Mouse (Mus musculus): Measurements from ENCODE around the gene Nbr1. TPM values are rescaled to one million over a fixed set of nuclear protein-coding genes. Genes with fewer than 3 reads are reported as not detected.
"Not testable (repeated sequence)": the region's sequence is repeated elsewhere in the genome, so short reads cannot be mapped to it uniquely, and the experiment has no call there.

Gene Nbr1
- polyA plus RNA-seq, 1 experiment from 2014 or later = 44.5 TPM

- 78% methylated on average over 6 of the region's 6 CpGs for WGBS
- no peaks in the 10 kb centered on the region for H3K27me3 ChIP-seq (replicated peaks; ENCODE audit: control insufficient read depth, insufficient read depth, low read length)
- H3K9ac ChIP-seq (ENCODE audit: low read depth, low read length) = no peak overlapping the region
- H3K4me3 ChIP-seq (ENCODE audit: low read depth, low read length) = no peak overlapping the region
- H3K4me1 ChIP-seq (replicated peaks; ENCODE audit: control insufficient read depth, insufficient read depth, low read length) = no peaks in the 10 kb centered on the region
- H3K4me2 ChIP-seq (replicated peaks; ENCODE audit: low read depth) = no peak overlapping the region
- H3K27ac ChIP-seq (ENCODE audit: low read depth, low read length) = no peak overlapping the region
- peaks cover 88% of the 10 kb centered on the region for H3K36me3 ChIP-seq (ENCODE audit: control insufficient read depth, insufficient read depth)
- no peaks in the 10 kb centered on the region for H3K9me3 ChIP-seq (ENCODE audit: control insufficient read depth)
- 0 out of 2 replicates have a peak, but pooled peaks have one; percentile 38 for ATAC-seq
- TF ChIP-seq CTCF (IDR thresholded peaks at IDR 0.05; ENCODE audit: low read depth) = peak; percentile 50
Observed at GRCm38 (mm10) chr11:101576116-101576515, 24.2 kb downstream of the Nbr1 start.

- 0 out of 2 replicates have a peak, but pooled peaks cover 4% of the 10 kb centered on the region for H3K4me1 ChIP-seq (replicated peaks; ENCODE audit: control insufficient read depth, insufficient read depth, low read length)
- no peak overlapping the region for H3K9ac ChIP-seq (ENCODE audit: low read depth, low read length)
- WGBS = 63% methylated on average over 6 of the region's 6 CpGs
- H3K4me3 ChIP-seq (ENCODE audit: low read depth, low read length) = no peak overlapping the region
- H3K27ac ChIP-seq (ENCODE audit: low read depth, low read length) = peak overlapping the region; percentile 5; the same call in 1 of the 2 replicates
- no peak for TF ChIP-seq CTCF (IDR thresholded peaks at IDR 0.05; ENCODE audit: low read depth)
- no peaks in the 10 kb centered on the region for H3K27me3 ChIP-seq (replicated peaks; ENCODE audit: control insufficient read depth, insufficient read depth, low read length)
- H3K36me3 ChIP-seq (ENCODE audit: control insufficient read depth, insufficient read depth) = peaks cover 47% of the 10 kb centered on the region
- H3K4me2 ChIP-seq (replicated peaks; ENCODE audit: low read depth) = no peak overlapping the region
- no peaks in the 10 kb centered on the region for H3K9me3 ChIP-seq (ENCODE audit: control insufficient read depth)
- ATAC-seq = no peak
Observed at GRCm38 (mm10) chr11:101581081-101581764, 29.3 kb downstream of the Nbr1 start.

- Histone ChIP-seq H3K27ac (ENCODE audit: low read depth, low read length) (peak within 1 kb of the TSS; percentile 92), H3K9ac (ENCODE audit: low read depth, low read length) (peak within 1 kb of the TSS; percentile 58), H3K4me1 (replicated peaks; ENCODE audit: control insufficient read depth, insufficient read depth, low read length) (0 out of 2 replicates have a peak, but pooled peaks cover 4% of the 10 kb centered on the region), H3K36me3 (ENCODE audit: control insufficient read depth, insufficient read depth) (peaks cover 46% of the 10 kb centered on the region), H3K27me3 (replicated peaks; ENCODE audit: control insufficient read depth, insufficient read depth, low read length) (no peaks in the 10 kb centered on the region), H3K4me3 (ENCODE audit: low read depth, low read length) (peak within 1 kb of the TSS; percentile 45), H3K4me2 (replicated peaks; ENCODE audit: low read depth) (peak within 1 kb of the TSS; percentile 72), H3K9me3 (ENCODE audit: control insufficient read depth) (no peaks in the 10 kb centered on the region)
- peak; percentile 80 for ATAC-seq
- WGBS = 9% methylated on average over 29 of the region's 31 CpGs
- no peak for TF ChIP-seq CTCF (IDR thresholded peaks at IDR 0.05; ENCODE audit: low read depth)
Observed at GRCm38 (mm10) chr11:101582054-101583035, 30.4 kb downstream of the Nbr1 start, which contains the start of gene Tmem106a. TSS of gene Tmem106a (plus strand) at chr11:101582242.

- ATAC-seq = no peak
- Histone ChIP-seq H3K36me3 (ENCODE audit: control insufficient read depth, insufficient read depth) (peaks cover 38% of the 10 kb centered on the region), H3K4me3 (ENCODE audit: low read depth, low read length) (no peak overlapping the region), H3K9ac (ENCODE audit: low read depth, low read length) (no peak overlapping the region), H3K4me1 (replicated peaks; ENCODE audit: control insufficient read depth, insufficient read depth, low read length) (0 out of 2 replicates have a peak, but pooled peaks cover 4% of the 10 kb centered on the region), H3K4me2 (replicated peaks; ENCODE audit: low read depth) (peak overlapping the region; percentile 72), H3K27ac (ENCODE audit: low read depth, low read length) (peak overlapping the region; percentile 92; the same call in 1 of the 2 replicates), H3K27me3 (replicated peaks; ENCODE audit: control insufficient read depth, insufficient read depth, low read length) (no peaks in the 10 kb centered on the region), H3K9me3 (ENCODE audit: control insufficient read depth) (no peaks in the 10 kb centered on the region)
- no peak for TF ChIP-seq CTCF (IDR thresholded peaks at IDR 0.05; ENCODE audit: low read depth)
- 83% methylated on average over 2 of the region's 2 CpGs for WGBS
Observed at GRCm38 (mm10) chr11:101583205-101583604, 31.3 kb downstream of the Nbr1 start.

GRCm38 (mm10) chr11:101585031-101585430 is 33.1 kb downstream of the Nbr1 start:
- Histone ChIP-seq H3K27ac (ENCODE audit: low read depth, low read length) (peak overlapping the region; percentile 41; the same call in 1 of the 2 replicates), H3K36me3 (ENCODE audit: control insufficient read depth, insufficient read depth) (peaks cover 29% of the 10 kb centered on the region)
- 81% methylated on average over 1 of the region's 1 CpGs for WGBS
- not testable (repeated sequence) for H3K4me1 ChIP-seq (replicated peaks; ENCODE audit: control insufficient read depth, insufficient read depth, low read length); H3K9me3 ChIP-seq (ENCODE audit: control insufficient read depth); H3K4me2 ChIP-seq (replicated peaks; ENCODE audit: low read depth); ATAC-seq; H3K9ac ChIP-seq (ENCODE audit: low read depth, low read length); H3K27me3 ChIP-seq (replicated peaks; ENCODE audit: control insufficient read depth, insufficient read depth, low read length); H3K4me3 ChIP-seq (ENCODE audit: low read depth, low read length)

GRCm38 (mm10) chr11:101585805-101586204 is 33.9 kb downstream of the Nbr1 start:
- H3K4me1 ChIP-seq (replicated peaks; ENCODE audit: control insufficient read depth, insufficient read depth, low read length) = 0 out of 2 replicates have a peak, but pooled peaks cover 13% of the 10 kb centered on the region
- no peak overlapping the region for H3K4me2 ChIP-seq (replicated peaks; ENCODE audit: low read depth)
- H3K27ac ChIP-seq (ENCODE audit: low read depth, low read length) = peak overlapping the region; percentile 5; the same call in 1 of the 2 replicates
- no peak for TF ChIP-seq CTCF (IDR thresholded peaks at IDR 0.05; ENCODE audit: low read depth)
- 63% methylated on average over 4 of the region's 4 CpGs for WGBS
- H3K36me3 ChIP-seq (ENCODE audit: control insufficient read depth, insufficient read depth) = peaks cover 30% of the 10 kb centered on the region; the same call in 1 of the 2 replicates
- H3K9me3 ChIP-seq (ENCODE audit: control insufficient read depth) = no peaks in the 10 kb centered on the region
- no peak for ATAC-seq
- no peaks in the 10 kb centered on the region for H3K27me3 ChIP-seq (replicated peaks; ENCODE audit: control insufficient read depth, insufficient read depth, low read length)
- no peak overlapping the region for H3K9ac ChIP-seq (ENCODE audit: low read depth, low read length)
- no peak overlapping the region for H3K4me3 ChIP-seq (ENCODE audit: low read depth, low read length)
